Mouse (Mus musculus) liver, embryonic 15.5 days (tissue): ENCODE results near the gene Pde9a. TPM values are rescaled to one million over a fixed set of nuclear protein-coding genes. Genes with fewer than 3 reads are reported as not detected.

Experiments
- ATAC-seq: fragments of 200-750 bp; cut with Nextera tagmentation; 2 replicates; pipeline ENCODE4 v1.8.0; 2017; ENCODE audit warnings: moderate number of reproducible peaks, mild to moderate bottlenecking, moderate library complexity; ENCODE audit not compliant: insufficient read depth
- H3K27ac ChIP-seq: fragments of 300-500 bp; sonication (generic); replicated peaks from 2 replicates; pipeline ENCODE4 v1.5.1; 2015; ENCODE audit warnings: mild to moderate bottlenecking, inconsistent platforms
- H3K27me3 ChIP-seq: fragments of 300-500 bp; sonication (generic); 2 replicates; pipeline ENCODE4 v1.6.1; 2015; ENCODE audit warnings: mild to moderate bottlenecking, inconsistent platforms
- H3K36me3 ChIP-seq: fragments of 300-500 bp; sonication (generic); replicated peaks from 2 replicates; pipeline ENCODE4 v1.6.1; 2015; ENCODE audit warnings: moderate library complexity, mild to moderate bottlenecking, inconsistent platforms
- H3K4me1 ChIP-seq: fragments of 300-500 bp; sonication (generic); replicated peaks from 2 replicates; pipeline ENCODE4 v1.6.1; 2015; ENCODE audit warnings: inconsistent platforms
- H3K4me2 ChIP-seq: fragments of 300-500 bp; sonication (generic); 2 replicates; pipeline ENCODE4 v1.6.1; 2015; ENCODE audit warnings: moderate library complexity, mild to moderate bottlenecking, inconsistent platforms
- H3K4me3 ChIP-seq: fragments of 300-500 bp; sonication (generic); replicated peaks from 2 replicates; pipeline ENCODE4 v1.5.1; 2015; ENCODE audit warnings: mild to moderate bottlenecking, inconsistent platforms
- H3K9ac ChIP-seq: fragments of 300-500 bp; sonication (generic); 2 replicates; pipeline ENCODE4 v1.6.1; 2015; ENCODE audit warnings: moderate library complexity, mild to moderate bottlenecking, inconsistent platforms
- H3K9me3 ChIP-seq: fragments of 300-500 bp; sonication (generic); replicated peaks from 2 replicates; pipeline ENCODE4 v1.6.1; 2016; ENCODE audit warnings: inconsistent platforms
- WGBS: fragments of 180-500 bp; shearing (Covaris S2); methylation state at CpG from one replicate; pipeline ENCODE4 v1.1.7; 2015; ENCODE audit warnings: mixed read lengths; ENCODE audit not compliant: insufficient replicate concordance; 5-methylcytosine and 5-hydroxymethylcytosine counted together
- polyA plus RNA-seq: library from polyadenylated mRNA; unstranded; fragments of >200 nt; fragmentation: Nextera tagmentation; extraction: Ambion mirVana; gene quantifications from 2 replicates; pipeline ENCODE4 v1.2.1, GENCODE M21; 2015

Pde9a gene
- polyA plus RNA-seq, 1 experiment from 2014 or later, result 3.2 TPM

- Histone ChIP-seq H3K4me2 (no peak overlapping the region), H3K27me3 (no peaks in the 10 kb centered on the region), H3K4me1 (no peaks in the 10 kb centered on the region), H3K4me3 (no peak overlapping the region), H3K9ac (no peak overlapping the region), H3K9me3 (no peaks in the 10 kb centered on the region), H3K27ac (no peak overlapping the region), H3K36me3 (no peaks in the 10 kb centered on the region)
- no peak for ATAC-seq
- WGBS, result 71% methylated on average over 17 of the region's 17 CpGs
Measured at GRCm38 (mm10) chr17:31418804-31419597, 33.0 kb downstream of the Pde9a start.

GRCm38 (mm10) chr17:31419598-31419950 is 33.6 kb downstream of the Pde9a start:
- no peak overlapping the region for H3K4me2 ChIP-seq
- no peaks in the 10 kb centered on the region for H3K27me3 ChIP-seq
- ATAC-seq, result no peak
- WGBS, result 36% methylated on average over 2 of the region's 2 CpGs
- H3K4me1 ChIP-seq, result no peaks in the 10 kb centered on the region
- H3K9ac ChIP-seq, result no peak overlapping the region
- H3K36me3 ChIP-seq, result no peaks in the 10 kb centered on the region
- no peak overlapping the region for H3K27ac ChIP-seq
- H3K4me3 ChIP-seq, result no peak overlapping the region
- no peaks in the 10 kb centered on the region for H3K9me3 ChIP-seq

- no peaks in the 10 kb centered on the region for H3K4me1 ChIP-seq
- no peak overlapping the region for H3K4me3 ChIP-seq
- WGBS, result 39% methylated on average over 3 of the region's 3 CpGs
- no peaks in the 10 kb centered on the region for H3K27me3 ChIP-seq
- H3K36me3 ChIP-seq, result no peaks in the 10 kb centered on the region
- no peak for ATAC-seq
- H3K4me2 ChIP-seq, result no peak overlapping the region
- no peak overlapping the region for H3K27ac ChIP-seq
- H3K9ac ChIP-seq, result no peak overlapping the region
- H3K9me3 ChIP-seq, result no peaks in the 10 kb centered on the region
Measured at GRCm38 (mm10) chr17:31419995-31420394, 34.0 kb downstream of the Pde9a start.

GRCm38 (mm10) chr17:31420658-31421057 is 34.6 kb downstream of the Pde9a start:
- H3K4me3 ChIP-seq, result no peak overlapping the region
- no peak overlapping the region for H3K27ac ChIP-seq
- 74% methylated on average over 16 of the region's 16 CpGs for WGBS
- no peak overlapping the region for H3K9ac ChIP-seq
- no peak overlapping the region for H3K4me2 ChIP-seq
- ATAC-seq, result no peak
- H3K36me3 ChIP-seq, result no peaks in the 10 kb centered on the region
- no peaks in the 10 kb centered on the region for H3K27me3 ChIP-seq
- H3K9me3 ChIP-seq, result no peaks in the 10 kb centered on the region
- H3K4me1 ChIP-seq, result no peaks in the 10 kb centered on the region

- Histone ChIP-seq H3K9me3 (no peaks in the 10 kb centered on the region), H3K27ac (no peak overlapping the region), H3K4me1 (no peaks in the 10 kb centered on the region), H3K36me3 (no peaks in the 10 kb centered on the region), H3K4me3 (no peak overlapping the region), H3K27me3 (no peaks in the 10 kb centered on the region), H3K4me2 (no peak overlapping the region), H3K9ac (no peak overlapping the region)
- 87% methylated on average over 1 of the region's 1 CpGs for WGBS
- no peak for ATAC-seq
Measured at GRCm38 (mm10) chr17:31422381-31422780, 36.4 kb downstream of the Pde9a start.

- Histone ChIP-seq H3K4me2 (no peak overlapping the region), H3K9me3 (no peaks in the 10 kb centered on the region), H3K27ac (no peak overlapping the region), H3K4me1 (no peaks in the 10 kb centered on the region), H3K4me3 (no peak overlapping the region), H3K27me3 (no peaks in the 10 kb centered on the region), H3K9ac (no peak overlapping the region), H3K36me3 (no peaks in the 10 kb centered on the region)
- 21% methylated on average over 2 of the region's 2 CpGs for WGBS
- no peak for ATAC-seq
Measured at GRCm38 (mm10) chr17:31423020-31423419, 37.0 kb downstream of the Pde9a start.

GRCm38 (mm10) chr17:31424358-31424757 is 38.3 kb downstream of the Pde9a start:
- Histone ChIP-seq H3K4me3 (no peak overlapping the region), H3K27ac (no peak overlapping the region), H3K9ac (no peak overlapping the region), H3K9me3 (no peaks in the 10 kb centered on the region), H3K4me2 (no peak overlapping the region), H3K36me3 (no peaks in the 10 kb centered on the region), H3K27me3 (no peaks in the 10 kb centered on the region), H3K4me1 (no peaks in the 10 kb centered on the region)
- 71% methylated on average over 4 of the region's 4 CpGs for WGBS
- ATAC-seq, result no peak

- 34% methylated on average over 8 of the region's 8 CpGs for WGBS
- H3K4me3 ChIP-seq, result no peak overlapping the region
- no peaks in the 10 kb centered on the region for H3K4me1 ChIP-seq
- no peak for ATAC-seq
- no peaks in the 10 kb centered on the region for H3K27me3 ChIP-seq
- H3K9ac ChIP-seq, result no peak overlapping the region
- H3K36me3 ChIP-seq, result no peaks in the 10 kb centered on the region
- no peak overlapping the region for H3K27ac ChIP-seq
- no peaks in the 10 kb centered on the region for H3K9me3 ChIP-seq
- H3K4me2 ChIP-seq, result no peak overlapping the region
Measured at GRCm38 (mm10) chr17:31424798-31425197, 38.8 kb downstream of the Pde9a start.

- Histone ChIP-seq H3K9me3 (no peaks in the 10 kb centered on the region), H3K27ac (no peak overlapping the region), H3K4me3 (no peak overlapping the region), H3K36me3 (no peaks in the 10 kb centered on the region), H3K27me3 (no peaks in the 10 kb centered on the region), H3K4me2 (no peak overlapping the region), H3K9ac (no peak overlapping the region), H3K4me1 (no peaks in the 10 kb centered on the region)
- ATAC-seq, result no peak
- WGBS, result 62% methylated on average over 13 of the region's 13 CpGs
Measured at GRCm38 (mm10) chr17:31425827-31426698, 40.1 kb downstream of the Pde9a start.

GRCm38 (mm10) chr17:31429402-31429801 is 43.4 kb downstream of the Pde9a start:
- Histone ChIP-seq H3K4me2 (no peak overlapping the region), H3K4me1 (no peaks in the 10 kb centered on the region), H3K9me3 (no peaks in the 10 kb centered on the region), H3K4me3 (no peak overlapping the region), H3K27ac (no peak overlapping the region), H3K36me3 (no peaks in the 10 kb centered on the region), H3K9ac (no peak overlapping the region), H3K27me3 (0 out of 2 replicates have a peak, but pooled peaks cover 8% of the 10 kb centered on the region)
- no peak for ATAC-seq
- 60% methylated on average over 2 of the region's 2 CpGs for WGBS

- Histone ChIP-seq H3K27ac (no peak overlapping the region), H3K36me3 (no peaks in the 10 kb centered on the region), H3K4me3 (no peak overlapping the region), H3K4me2 (no peak overlapping the region), H3K4me1 (no peaks in the 10 kb centered on the region), H3K9ac (no peak overlapping the region), H3K27me3 (0 out of 2 replicates have a peak, but pooled peaks cover 8% of the 10 kb centered on the region), H3K9me3 (no peaks in the 10 kb centered on the region)
- ATAC-seq, result no peak
- 53% methylated on average over 5 of the region's 5 CpGs for WGBS
Measured at GRCm38 (mm10) chr17:31432878-31433281, 46.9 kb downstream of the Pde9a start.
